Mouse (Mus musculus) adrenal gland (tissue): ENCODE data around the gene Jtb.
"Not testable (repeated sequence)": the region's sequence is repeated elsewhere in the genome, so short reads cannot be mapped to it uniquely, and the experiment has no call there.

Source experiments
- intact Hi-C: fragments of 180-260 bp; cut with DNase I; formaldehyde crosslinking; loops from one replicate; pipeline ENCODE4 v1.15.1; 2025

The Jtb gene

GRCm38 (mm10) chr3:90222455-90222854 is 8.9 kb upstream of the Jtb start:
- intact Hi-C loops: loop anchor here (5.0 kb wide), 1 partner anchor 150 kb away; no protein-coding TSS in a partner anchor

DNA sequence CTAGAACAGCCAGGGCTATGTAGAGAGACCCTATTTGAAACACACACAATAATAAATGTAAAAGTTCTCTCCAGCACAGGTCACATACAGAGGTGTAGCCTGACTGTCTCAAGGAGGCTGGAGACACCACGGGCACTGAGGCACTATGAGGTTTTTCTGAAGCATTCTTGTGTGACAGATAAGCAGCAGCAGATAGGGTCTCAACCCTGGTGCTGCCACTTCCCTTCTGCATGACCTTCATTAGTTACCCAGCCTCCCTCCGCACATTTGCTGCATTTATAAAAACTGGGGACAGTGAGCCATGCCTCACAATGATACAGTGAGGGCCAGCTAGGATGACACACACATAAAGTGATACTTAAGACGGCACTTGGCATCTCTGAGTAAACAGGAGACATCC is 8.5 kb upstream of the Jtb start:
- intact Hi-C loops: loop anchor here (5.0 kb wide), 1 partner anchor 149 kb away; no protein-coding TSS in a partner anchor

GRCm38 (mm10) chr3:90224331-90224730 is 7.1 kb upstream of the Jtb start:
- intact Hi-C loops: loop anchor here (5.0 kb wide), 1 partner anchor 148 kb away; no protein-coding TSS in a partner anchor

DNA sequence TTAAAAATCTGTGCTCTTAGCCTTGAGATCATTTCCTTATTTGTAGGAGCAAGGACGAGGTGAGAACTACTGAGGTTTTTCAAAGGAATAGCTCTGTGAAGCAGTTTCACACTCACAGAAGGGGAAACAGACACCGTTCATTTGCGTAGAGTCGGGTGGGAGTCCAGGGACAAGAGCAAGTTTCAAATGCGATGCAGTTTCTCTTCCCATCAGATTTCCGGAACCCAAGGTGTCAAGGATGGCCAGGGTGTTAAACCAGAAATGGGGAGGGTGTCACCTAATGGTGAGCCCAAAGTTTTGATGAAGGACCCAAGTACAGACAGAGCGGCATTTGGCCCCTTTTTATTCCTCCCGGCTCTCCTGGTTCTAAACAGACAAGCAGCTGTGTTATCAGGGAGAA is 322 bp upstream of the Jtb start:
- intact Hi-C loops: no loop called here

DNA sequence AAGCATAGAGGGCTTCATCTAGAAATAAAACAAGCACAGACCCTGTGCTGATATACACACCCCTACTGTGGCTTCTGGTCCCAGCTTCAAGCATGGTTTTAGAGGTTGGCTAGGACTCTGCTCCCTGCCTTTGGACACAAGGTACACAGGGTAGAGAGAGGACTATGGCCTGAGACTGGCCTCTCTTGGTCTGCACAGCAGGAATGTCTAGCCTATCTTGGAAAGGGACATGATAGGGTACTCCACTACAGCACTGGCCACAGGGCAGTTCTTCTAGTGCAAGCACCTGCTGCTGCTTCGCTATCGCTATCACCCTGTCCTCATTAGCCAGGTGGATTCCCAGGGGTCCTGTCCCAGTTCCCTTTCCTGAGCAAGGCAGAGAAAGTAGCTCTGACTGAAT is 9.9 kb downstream of the Jtb start:
- intact Hi-C loops: no loop called here

DNA sequence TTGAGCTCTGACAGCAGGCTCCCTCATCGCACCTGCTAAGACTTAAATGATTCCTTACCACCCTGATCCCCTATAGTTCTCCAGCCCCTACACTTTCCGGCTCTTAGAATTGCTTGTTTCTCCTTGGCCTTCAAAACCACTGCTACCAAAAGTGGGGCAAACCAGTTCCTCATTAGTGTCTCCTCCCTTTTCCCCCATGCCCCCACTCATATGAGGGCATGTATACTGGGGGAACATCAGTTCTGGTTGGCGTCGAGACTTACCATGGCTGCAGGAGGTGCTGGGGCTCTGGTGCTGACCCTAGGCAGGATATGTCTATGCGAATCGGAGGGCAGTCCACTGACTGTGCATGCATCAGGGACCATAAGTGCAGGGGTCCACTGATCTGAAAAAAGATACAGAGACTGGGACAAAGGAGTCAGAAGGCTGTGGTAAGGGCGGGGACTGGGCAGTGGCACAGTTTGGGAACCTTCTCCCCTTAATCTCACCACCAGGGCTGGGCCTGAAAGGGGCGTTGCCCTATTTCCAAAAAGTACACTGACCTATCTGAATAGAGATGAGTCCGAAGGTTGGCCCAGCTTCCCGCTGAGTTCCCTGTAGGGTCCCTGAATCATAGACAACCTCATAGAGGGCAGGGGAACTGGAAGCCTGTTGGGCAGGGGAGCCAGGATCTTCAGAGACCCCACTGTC is 10.4 kb downstream of the Jtb start:
- intact Hi-C loops: no loop called here

- intact Hi-C loops: no loop called here
Measured at GRCm38 (mm10) chr3:90242984-90243775, 11.8 kb downstream of the Jtb start, which contains the start of gene Creb3l4. TSS of gene Creb3l4 (minus strand) at chr3:90243512.

DNA sequence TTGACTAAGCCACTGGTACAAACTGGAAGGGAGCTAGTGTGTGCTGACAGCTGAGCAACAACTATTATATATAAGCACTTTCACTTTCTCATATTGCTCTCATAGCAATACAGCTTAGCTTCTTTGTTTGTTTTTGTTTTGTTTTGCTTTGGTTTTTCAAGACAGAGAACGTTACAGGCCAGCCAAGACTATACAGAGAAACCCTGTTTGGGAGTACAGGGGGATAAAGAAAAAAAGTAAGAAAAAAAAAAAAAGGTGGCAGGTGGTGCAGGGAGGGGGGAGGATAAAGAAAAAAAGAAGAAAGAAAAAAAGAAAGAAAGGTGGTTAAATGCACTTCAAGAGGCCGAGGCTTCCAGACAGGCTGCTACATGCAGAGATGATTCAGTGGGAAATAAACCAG is 14.0 kb downstream of the Jtb start:
- intact Hi-C loops: no loop called here

DNA sequence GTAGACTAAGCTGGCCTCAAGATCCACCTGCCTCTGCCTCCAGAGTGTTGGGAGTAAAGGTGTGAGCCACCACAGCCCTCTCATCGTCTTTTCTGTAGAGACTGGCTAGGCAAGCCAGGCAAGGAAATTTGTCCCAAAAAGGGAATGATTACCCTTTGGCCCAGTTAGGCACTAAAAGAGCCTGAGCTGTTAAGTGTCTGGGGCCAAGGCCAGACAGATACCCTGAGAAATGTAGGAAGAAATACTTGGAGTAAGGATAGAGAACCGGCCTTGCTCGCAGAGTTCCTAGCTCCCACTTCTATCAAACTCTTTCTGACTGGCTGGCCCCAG is 16.2 kb downstream of the Jtb start:
- intact Hi-C loops: no loop called here

- intact Hi-C loops: no loop called here
Measured at GRCm38 (mm10) chr3:90247960-90248745, 16.8 kb downstream of the Jtb start, which contains the start of gene Slc39a1. TSS of gene Slc39a1 (plus strand) at chr3:90248172.

GRCm38 (mm10) chr3:90248746-90249100 is 17.3 kb downstream of the Jtb start:
- intact Hi-C loops: no loop called here

DNA sequence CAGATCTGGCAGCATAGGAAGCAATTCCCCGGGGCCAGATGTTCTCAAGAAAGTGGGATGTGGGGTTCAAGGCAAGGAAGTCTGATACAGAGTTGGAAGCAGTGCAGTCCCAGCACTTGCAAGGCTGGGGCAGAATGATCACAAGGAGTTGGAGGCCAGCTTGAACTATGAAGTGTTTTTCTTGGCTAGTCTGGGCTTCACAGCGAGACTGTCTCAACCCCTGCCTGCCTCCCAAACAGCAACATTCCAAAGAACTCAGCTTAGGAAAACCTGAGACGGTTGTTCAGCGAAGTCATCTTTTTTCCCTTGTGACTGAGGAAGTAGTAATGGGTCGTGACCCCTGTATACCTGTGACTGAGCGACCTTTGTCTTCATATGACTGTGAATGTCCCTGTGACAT is 19.4 kb downstream of the Jtb start:
- intact Hi-C loops: no loop called here

- intact Hi-C loops: not testable (repeated sequence)
Measured at GRCm38 (mm10) chr3:90251731-90252226, 20.4 kb downstream of the Jtb start.

GRCm38 (mm10) chr3:90252659-90253058 is 21.3 kb downstream of the Jtb start:
- intact Hi-C loops: not testable (repeated sequence)

GRCm38 (mm10) chr3:90253174-90253573 is 21.8 kb downstream of the Jtb start:
- intact Hi-C loops: not testable (repeated sequence)

DNA sequence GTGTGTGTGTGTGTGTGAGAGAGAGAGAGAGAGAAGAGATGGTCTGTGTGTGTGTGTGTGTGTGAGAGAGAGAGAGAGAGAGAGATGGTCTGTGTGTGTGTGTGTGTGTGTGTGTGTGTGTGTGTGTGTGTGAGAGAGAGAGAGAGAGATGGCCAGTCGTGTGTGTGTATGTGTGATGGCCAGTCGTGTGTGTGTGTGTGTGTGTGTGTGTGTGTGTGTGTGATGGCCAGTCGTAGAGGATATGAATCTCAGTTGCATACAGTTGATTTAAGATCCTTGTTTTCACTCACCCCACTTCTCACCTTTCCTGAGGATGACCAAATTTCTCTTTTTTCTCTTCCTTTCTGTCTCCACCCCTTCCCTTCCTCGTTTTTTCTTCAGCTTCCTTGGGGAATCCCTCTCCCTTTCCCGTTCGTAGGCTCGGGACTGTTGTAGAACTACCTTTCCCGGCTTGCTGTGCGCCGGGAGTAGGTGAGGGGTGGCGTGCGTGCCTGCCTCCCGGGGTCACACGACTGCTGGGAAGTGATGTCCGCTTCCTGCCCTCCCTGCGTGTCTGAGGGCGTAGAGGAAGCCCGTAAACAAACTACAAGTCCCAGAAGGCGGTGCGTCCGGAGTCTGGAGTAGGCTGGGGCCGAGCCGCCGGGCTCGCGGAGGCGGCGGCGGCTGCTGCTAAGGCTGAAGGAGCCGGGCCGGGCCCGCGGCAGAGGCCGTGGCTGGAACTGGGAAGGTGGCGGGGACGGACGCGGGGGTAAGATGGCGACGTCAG is 22.4 kb downstream of the Jtb start, which contains the start of gene Crtc2:
Gene Crtc2, plus strand, starts transcription at position 511 of the 766 bp plus-strand sequence.
- intact Hi-C loops: loop anchor here (2.0 kb wide), 1 partner anchor 35 kb away; no protein-coding TSS in a partner anchor

DNA sequence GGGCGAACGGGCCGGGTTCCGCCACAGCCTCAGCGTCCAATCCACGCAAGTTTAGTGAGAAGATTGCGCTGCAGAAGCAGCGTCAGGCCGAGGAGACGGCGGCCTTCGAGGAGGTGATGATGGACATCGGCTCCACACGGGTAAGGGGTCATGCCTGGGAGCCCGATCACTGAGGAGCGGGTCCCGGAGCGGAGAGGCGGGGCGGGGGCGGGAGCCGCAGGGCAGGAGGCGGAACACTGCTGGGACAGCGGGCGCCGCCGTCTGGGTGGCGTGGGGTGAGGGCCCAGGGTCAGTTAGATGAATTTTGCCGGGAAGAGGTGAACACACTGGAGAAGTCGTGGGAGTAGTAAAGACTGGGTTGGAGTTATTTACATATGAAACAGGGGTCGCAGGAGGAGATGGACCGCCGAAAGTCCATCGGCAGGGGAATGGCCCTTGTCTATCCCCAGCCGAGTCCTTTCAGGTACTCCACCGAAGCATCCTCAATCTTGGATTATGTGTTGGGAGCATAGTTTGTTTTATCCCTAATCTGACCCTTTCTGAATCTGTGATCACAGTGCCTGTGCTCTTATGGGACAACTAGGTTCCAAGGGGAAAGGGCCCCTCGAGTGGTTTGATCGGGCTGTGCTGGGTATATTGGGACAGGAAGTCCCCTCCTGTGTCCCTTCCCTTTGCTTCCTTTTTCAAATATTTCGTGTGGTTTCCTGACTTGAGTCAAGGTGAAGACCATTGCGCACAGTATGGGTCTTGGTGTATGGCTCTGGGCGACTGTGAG is 23.2 kb downstream of the Jtb start:
- intact Hi-C loops: loop anchor here (2.0 kb wide), 1 partner anchor 36 kb away; no protein-coding TSS in a partner anchor

DNA sequence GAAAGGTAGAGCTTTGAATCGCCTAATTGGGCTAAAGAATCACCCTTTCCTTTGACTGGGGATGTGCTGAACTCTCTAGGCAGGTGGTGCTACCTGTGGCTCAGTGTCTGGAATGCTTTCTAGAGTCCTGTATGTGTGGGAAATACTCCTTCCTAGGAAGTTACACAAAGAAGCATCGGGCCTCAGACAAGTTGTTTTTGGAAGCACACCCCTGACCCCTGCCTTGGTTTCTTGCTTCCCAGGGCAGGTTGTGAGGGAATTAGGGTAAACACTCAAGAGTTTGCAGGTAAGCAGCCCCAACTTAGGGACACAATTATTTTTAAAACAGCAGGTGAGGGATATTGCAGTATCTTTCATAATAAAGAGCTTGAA is 23.8 kb downstream of the Jtb start:
- intact Hi-C loops: loop anchor here (2.0 kb wide), 1 partner anchor 36 kb away; no protein-coding TSS in a partner anchor

DNA sequence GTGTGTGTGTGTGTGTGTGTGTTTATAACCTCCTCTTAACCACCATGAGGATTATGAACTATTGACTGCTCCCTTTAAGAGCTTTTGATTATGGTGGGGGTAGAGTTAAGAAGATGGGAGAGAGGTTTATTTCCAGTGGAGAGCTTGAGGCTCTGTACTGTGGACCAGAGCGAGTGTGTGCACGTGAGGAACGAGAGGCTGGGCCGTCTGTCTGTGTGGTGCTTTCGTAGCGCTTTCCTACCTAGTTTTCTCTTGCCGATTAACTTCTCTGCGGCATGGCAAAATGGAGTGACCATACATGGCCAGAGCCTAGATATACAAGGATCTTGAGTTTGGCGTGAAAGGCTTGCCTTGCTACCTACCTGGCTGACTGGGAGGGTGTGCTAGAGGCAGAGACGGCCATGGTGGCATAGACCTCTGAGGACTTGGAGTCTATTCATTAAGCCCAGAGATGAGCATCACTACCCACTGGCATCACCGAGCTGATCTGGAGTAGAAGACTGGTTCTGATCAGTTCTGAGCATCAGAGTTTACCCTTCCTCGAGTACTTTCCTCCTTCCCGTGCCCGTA is 24.5 kb downstream of the Jtb start:
- intact Hi-C loops: loop anchor here (2.0 kb wide), 1 partner anchor 37 kb away; no protein-coding TSS in a partner anchor
